Mouse (Mus musculus): ENCODE data around the gene Nek10. TPM values are rescaled to one million over a fixed set of nuclear protein-coding genes. Genes with fewer than 3 reads are reported as not detected.

The Nek10 gene
- polyA plus RNA-seq, 1 experiment: 0.12 TPM

DNA sequence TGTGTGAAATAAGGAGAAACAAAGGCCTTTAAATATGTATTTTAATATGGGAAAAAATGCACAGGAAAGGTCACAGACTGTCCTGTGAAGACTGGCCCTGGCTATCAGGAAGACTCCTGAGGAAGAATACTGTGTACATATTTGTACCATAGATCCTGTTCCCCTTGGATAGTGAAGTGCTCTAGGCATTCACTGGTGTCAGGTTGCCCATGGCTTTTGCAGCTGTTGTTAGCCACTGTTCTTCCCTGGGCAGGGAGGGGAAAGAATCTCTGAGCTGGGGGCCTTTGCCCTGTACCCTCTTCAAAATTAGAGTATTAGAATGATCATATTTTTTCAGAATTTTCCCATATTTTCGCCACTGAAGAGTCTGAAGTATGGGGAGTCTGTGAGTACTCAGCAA lies 30.3 kb downstream of the Nek10 start:
- Histone ChIP-seq H3K9ac (ENCODE audit: low read depth, poor library complexity, severe bottlenecking) (no peak overlapping the region), H3K27ac (ENCODE audit: insufficient read depth, low read length) (no peak overlapping the region), H3K27me3 (ENCODE audit: control insufficient read depth, insufficient read depth, low read length, poor library complexity, severe bottlenecking) (0 out of 2 replicates have a peak, but pooled peaks cover 1% of the 10 kb centered on the region), H3K36me3 (ENCODE audit: control insufficient read depth, insufficient read depth, low read length, poor library complexity, severe bottlenecking) (no peaks in the 10 kb centered on the region), H3K4me1 (ENCODE audit: control insufficient read depth, insufficient read depth, low read length) (no peaks in the 10 kb centered on the region), H3K9me3 (replicated peaks; ENCODE audit: control insufficient read depth, insufficient read depth, low read length, poor library complexity, severe bottlenecking) (no peaks in the 10 kb centered on the region), H3K4me3 (ENCODE audit: low read depth, low read length) (no peak overlapping the region)
- no peak for TF ChIP-seq EP300 (IDR thresholded peaks at IDR 0.05; ENCODE audit: insufficient read depth, low read depth, low read length)
- TF ChIP-seq POLR2A (IDR thresholded peaks at IDR 0.05; ENCODE audit: insufficient read depth, low read length): no peak
- no peak for TF ChIP-seq CTCF (IDR thresholded peaks at IDR 0.05; ENCODE audit: low read depth, low read length)

DNA sequence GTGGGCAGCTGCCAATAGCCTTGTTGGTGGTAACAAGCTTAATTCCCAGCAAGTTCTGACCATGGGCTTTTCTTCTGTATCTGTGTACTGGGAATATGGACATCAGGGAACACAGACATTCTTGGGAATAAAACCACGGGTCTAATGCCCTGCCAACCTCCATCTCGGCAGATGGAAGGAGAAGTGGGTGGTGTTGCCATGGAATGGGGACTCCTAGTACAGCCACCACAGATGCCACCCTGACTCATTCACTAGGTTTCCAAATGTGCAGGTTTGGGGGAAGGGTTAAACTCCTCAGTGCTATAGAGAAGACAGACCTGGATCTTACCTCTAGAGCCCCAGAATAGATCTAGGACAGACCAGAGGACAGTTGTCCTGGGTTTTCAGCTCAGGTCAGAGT lies 31.1 kb downstream of the Nek10 start:
- H3K9me3 ChIP-seq (replicated peaks; ENCODE audit: control insufficient read depth, insufficient read depth, low read length, poor library complexity, severe bottlenecking): no peaks in the 10 kb centered on the region
- 0 out of 2 replicates have a peak, but pooled peaks cover 1% of the 10 kb centered on the region for H3K27me3 ChIP-seq (ENCODE audit: control insufficient read depth, insufficient read depth, low read length, poor library complexity, severe bottlenecking)
- no peak overlapping the region for H3K27ac ChIP-seq (ENCODE audit: insufficient read depth, low read length)
- no peak for TF ChIP-seq POLR2A (IDR thresholded peaks at IDR 0.05; ENCODE audit: insufficient read depth, low read length)
- TF ChIP-seq CTCF (IDR thresholded peaks at IDR 0.05; ENCODE audit: low read depth, low read length): no peak
- TF ChIP-seq EP300 (IDR thresholded peaks at IDR 0.05; ENCODE audit: insufficient read depth, low read depth, low read length): no peak
- H3K4me1 ChIP-seq (ENCODE audit: control insufficient read depth, insufficient read depth, low read length): no peaks in the 10 kb centered on the region
- no peak overlapping the region for H3K4me3 ChIP-seq (ENCODE audit: low read depth, low read length)
- no peaks in the 10 kb centered on the region for H3K36me3 ChIP-seq (ENCODE audit: control insufficient read depth, insufficient read depth, low read length, poor library complexity, severe bottlenecking)
- no peak overlapping the region for H3K9ac ChIP-seq (ENCODE audit: low read depth, poor library complexity, severe bottlenecking)

DNA sequence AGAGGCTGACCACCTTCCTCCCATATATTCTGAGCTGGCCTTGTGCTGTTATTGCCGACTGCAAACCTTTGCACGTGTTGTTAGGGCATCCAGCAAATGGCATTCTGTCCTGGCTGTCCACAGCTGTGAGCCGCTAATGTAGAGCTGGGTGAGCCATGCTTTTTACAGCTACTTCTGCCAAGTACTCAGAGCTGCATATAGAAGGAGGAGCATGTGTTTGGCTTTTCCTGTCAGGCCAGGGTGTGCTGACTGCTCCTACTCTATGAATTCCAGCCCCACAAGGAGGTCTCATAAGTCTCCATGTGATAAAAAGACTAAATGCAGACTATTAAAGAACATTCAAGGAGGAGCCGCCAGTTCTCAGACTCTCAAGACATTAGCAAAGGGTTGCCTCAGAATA lies 34.4 kb downstream of the Nek10 start:
- H3K4me3 ChIP-seq (ENCODE audit: low read depth, low read length): no peak overlapping the region
- no peaks in the 10 kb centered on the region for H3K36me3 ChIP-seq (ENCODE audit: control insufficient read depth, insufficient read depth, low read length, poor library complexity, severe bottlenecking)
- no peak overlapping the region for H3K27ac ChIP-seq (ENCODE audit: insufficient read depth, low read length)
- H3K4me1 ChIP-seq (ENCODE audit: control insufficient read depth, insufficient read depth, low read length): no peaks in the 10 kb centered on the region
- no peaks in the 10 kb centered on the region for H3K9me3 ChIP-seq (replicated peaks; ENCODE audit: control insufficient read depth, insufficient read depth, low read length, poor library complexity, severe bottlenecking)
- TF ChIP-seq EP300 (IDR thresholded peaks at IDR 0.05; ENCODE audit: insufficient read depth, low read depth, low read length) (no peak), CTCF (IDR thresholded peaks at IDR 0.05; ENCODE audit: low read depth, low read length) (no peak), POLR2A (IDR thresholded peaks at IDR 0.05; ENCODE audit: insufficient read depth, low read length) (no peak)
- H3K9ac ChIP-seq (ENCODE audit: low read depth, poor library complexity, severe bottlenecking): no peak overlapping the region
- 0 out of 2 replicates have a peak, but pooled peaks cover 1% of the 10 kb centered on the region for H3K27me3 ChIP-seq (ENCODE audit: control insufficient read depth, insufficient read depth, low read length, poor library complexity, severe bottlenecking)

DNA sequence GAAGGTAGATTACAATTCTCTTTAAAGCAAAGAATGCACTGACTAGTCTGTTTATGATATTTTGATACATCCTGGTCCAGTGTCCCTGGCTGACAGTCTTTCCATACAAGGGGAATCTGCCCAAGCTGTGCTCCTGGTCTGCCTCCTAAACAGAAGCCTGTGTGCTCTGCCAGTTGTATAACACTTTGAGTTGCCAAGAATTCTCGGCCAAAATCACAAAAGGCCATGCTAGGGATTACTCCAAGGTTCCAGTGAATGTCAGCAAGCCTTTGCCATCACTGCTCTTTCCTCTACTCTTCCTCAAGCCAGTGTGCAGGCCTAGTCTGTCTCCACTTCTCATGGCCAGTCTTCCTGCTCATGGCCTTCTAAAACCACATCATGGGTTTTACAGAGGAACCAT lies 34.9 kb downstream of the Nek10 start:
- H3K9ac ChIP-seq (ENCODE audit: low read depth, poor library complexity, severe bottlenecking): no peak overlapping the region
- no peak overlapping the region for H3K4me3 ChIP-seq (ENCODE audit: low read depth, low read length)
- H3K27me3 ChIP-seq (ENCODE audit: control insufficient read depth, insufficient read depth, low read length, poor library complexity, severe bottlenecking): 0 out of 2 replicates have a peak, but pooled peaks cover 1% of the 10 kb centered on the region
- H3K27ac ChIP-seq (ENCODE audit: insufficient read depth, low read length): no peak overlapping the region
- H3K4me1 ChIP-seq (ENCODE audit: control insufficient read depth, insufficient read depth, low read length): no peaks in the 10 kb centered on the region
- H3K36me3 ChIP-seq (ENCODE audit: control insufficient read depth, insufficient read depth, low read length, poor library complexity, severe bottlenecking): no peaks in the 10 kb centered on the region
- TF ChIP-seq POLR2A (IDR thresholded peaks at IDR 0.05; ENCODE audit: insufficient read depth, low read length): no peak
- TF ChIP-seq CTCF (IDR thresholded peaks at IDR 0.05; ENCODE audit: low read depth, low read length): no peak
- no peak for TF ChIP-seq EP300 (IDR thresholded peaks at IDR 0.05; ENCODE audit: insufficient read depth, low read depth, low read length)
- H3K9me3 ChIP-seq (replicated peaks; ENCODE audit: control insufficient read depth, insufficient read depth, low read length, poor library complexity, severe bottlenecking): no peaks in the 10 kb centered on the region

DNA sequence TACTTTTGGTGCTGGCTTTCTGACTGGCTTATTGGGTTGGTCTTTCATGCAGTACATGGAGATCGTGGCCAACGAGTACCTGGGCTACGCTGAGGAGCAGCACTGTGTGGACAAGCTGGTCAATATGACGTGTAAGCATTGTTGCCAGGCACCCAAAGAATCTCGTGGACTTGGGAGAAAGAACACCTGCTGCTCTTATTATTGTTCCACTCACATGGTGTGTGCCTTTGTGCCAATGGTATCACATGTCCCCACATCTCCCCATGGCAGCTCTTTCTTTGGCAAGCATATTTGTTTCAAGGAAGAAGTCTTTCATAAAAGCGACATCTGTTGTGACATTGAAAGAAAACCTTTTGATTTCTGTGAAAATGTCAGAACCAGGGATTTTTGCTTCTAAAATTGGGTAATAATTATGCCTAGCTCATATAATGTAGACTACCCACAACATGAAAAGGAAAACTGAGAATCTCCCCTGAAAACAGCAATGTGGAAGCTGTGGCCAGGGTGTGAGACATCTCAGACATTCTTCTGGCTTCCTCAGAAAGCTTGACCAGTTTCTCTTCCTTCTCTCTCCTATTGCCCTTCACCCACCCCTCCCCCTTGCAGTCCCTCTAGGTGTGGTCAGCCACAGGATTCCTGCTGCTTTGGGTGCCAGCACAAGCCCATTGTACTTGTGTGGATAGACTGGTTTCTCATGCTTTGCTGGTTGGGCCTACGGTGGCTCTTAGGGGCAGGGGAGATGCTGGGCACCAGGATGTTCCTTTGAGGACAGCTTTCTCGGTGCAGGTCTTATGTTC lies 39.7 kb downstream of the Nek10 start:
- H3K27me3 ChIP-seq (ENCODE audit: control insufficient read depth, insufficient read depth, low read length, poor library complexity, severe bottlenecking): no peaks in the 10 kb centered on the region
- H3K27ac ChIP-seq (ENCODE audit: insufficient read depth, low read length): no peak overlapping the region
- no peaks in the 10 kb centered on the region for H3K4me1 ChIP-seq (ENCODE audit: control insufficient read depth, insufficient read depth, low read length)
- no peak overlapping the region for H3K9ac ChIP-seq (ENCODE audit: low read depth, poor library complexity, severe bottlenecking)
- H3K9me3 ChIP-seq (replicated peaks; ENCODE audit: control insufficient read depth, insufficient read depth, low read length, poor library complexity, severe bottlenecking): no peaks in the 10 kb centered on the region
- H3K4me3 ChIP-seq (ENCODE audit: low read depth, low read length): no peak overlapping the region
- no peaks in the 10 kb centered on the region for H3K36me3 ChIP-seq (ENCODE audit: control insufficient read depth, insufficient read depth, low read length, poor library complexity, severe bottlenecking)
- TF ChIP-seq CTCF (IDR thresholded peaks at IDR 0.05; ENCODE audit: low read depth, low read length) (no peak), EP300 (IDR thresholded peaks at IDR 0.05; ENCODE audit: insufficient read depth, low read depth, low read length) (no peak), POLR2A (IDR thresholded peaks at IDR 0.05; ENCODE audit: insufficient read depth, low read length) (no peak)

DNA sequence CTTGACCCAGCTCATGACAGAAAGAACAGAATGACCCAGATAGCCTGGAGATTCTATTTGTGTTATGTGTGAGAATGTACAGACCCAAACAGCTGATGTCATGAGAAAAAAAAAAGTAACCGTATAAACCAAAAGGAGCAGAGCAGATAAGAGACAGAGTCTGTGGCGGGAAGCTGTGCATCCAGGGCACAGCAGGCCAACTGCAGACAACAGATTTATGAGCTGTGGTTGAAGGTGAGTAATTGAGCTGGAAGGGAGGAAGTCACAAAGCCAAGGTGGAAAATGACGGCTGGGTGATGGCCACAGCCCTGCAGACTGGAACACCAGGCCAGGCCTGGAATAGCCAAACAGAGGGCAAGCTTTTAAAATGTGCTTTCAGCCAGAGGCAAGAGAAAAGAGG lies 49.6 kb downstream of the Nek10 start:
- no peak for TF ChIP-seq CTCF (IDR thresholded peaks at IDR 0.05; ENCODE audit: low read depth, low read length)
- TF ChIP-seq POLR2A (IDR thresholded peaks at IDR 0.05; ENCODE audit: insufficient read depth, low read length): no peak
- no peak for TF ChIP-seq EP300 (IDR thresholded peaks at IDR 0.05; ENCODE audit: insufficient read depth, low read depth, low read length)
- no peak overlapping the region for H3K27ac ChIP-seq (ENCODE audit: insufficient read depth, low read length)
- no peak overlapping the region for H3K9ac ChIP-seq (ENCODE audit: low read depth, poor library complexity, severe bottlenecking)
- no peaks in the 10 kb centered on the region for H3K36me3 ChIP-seq (ENCODE audit: control insufficient read depth, insufficient read depth, low read length, poor library complexity, severe bottlenecking)
- no peaks in the 10 kb centered on the region for H3K9me3 ChIP-seq (replicated peaks; ENCODE audit: control insufficient read depth, insufficient read depth, low read length, poor library complexity, severe bottlenecking)
- no peak overlapping the region for H3K4me3 ChIP-seq (ENCODE audit: low read depth, low read length)
- H3K4me1 ChIP-seq (ENCODE audit: control insufficient read depth, insufficient read depth, low read length): no peaks in the 10 kb centered on the region
- H3K27me3 ChIP-seq (ENCODE audit: control insufficient read depth, insufficient read depth, low read length, poor library complexity, severe bottlenecking): no peaks in the 10 kb centered on the region

All from ES-Bruce4 (cell line).